Mouse (Mus musculus) lung, adult 18-20 months (tissue): Measurements from ENCODE around the gene Col5a1.
A peak's percentile ranks its signal among the peaks of the same experiment; 100 is the strongest.

ENCODE experiments used
- DNase-seq, 2 experiments: peaks; one replicate each; pipeline ENCODE4 v3.0.0; 2022; ENCODE audit warnings: mixed read lengths in 2 of 2

Gene Col5a1

GRCm38 (mm10) chr2:28038391-28039096 is 152.3 kb downstream of the Col5a1 start:
- DNase-seq: no peak

- no peak for DNase-seq
These were observed 153.6 kb downstream of the Col5a1 start for GRCm38 (mm10) chr2:28039647-28040325.

GRCm38 (mm10) chr2:28040466-28040865 is 154.2 kb downstream of the Col5a1 start:
- DNase-seq: no peak

GRCm38 (mm10) chr2:28044920-28045598 is 158.8 kb downstream of the Col5a1 start:
- DNase-seq: no peak

GRCm38 (mm10) chr2:28046311-28046710 is 160.1 kb downstream of the Col5a1 start:
- no peak for DNase-seq

- DNase-seq: no peak
These were observed 160.9 kb downstream of the Col5a1 start for GRCm38 (mm10) chr2:28047092-28047491.

- no peak for DNase-seq
These were observed 173.7 kb downstream of the Col5a1 start for GRCm38 (mm10) chr2:28059922-28060321.

GRCm38 (mm10) chr2:28063711-28064338 is 177.6 kb downstream of the Col5a1 start:
- no peak for DNase-seq

GRCm38 (mm10) chr2:28064339-28065080 is 178.3 kb downstream of the Col5a1 start:
- no peak for DNase-seq

- no peak for DNase-seq
These were observed 178.9 kb downstream of the Col5a1 start for GRCm38 (mm10) chr2:28065081-28065651.

- no peak for DNase-seq
These were observed 180.5 kb downstream of the Col5a1 start for GRCm38 (mm10) chr2:28066686-28067085.

GRCm38 (mm10) chr2:28067175-28067574 is 180.9 kb downstream of the Col5a1 start:
- no peak for DNase-seq

- no peak for DNase-seq
These were observed 181.8 kb downstream of the Col5a1 start for GRCm38 (mm10) chr2:28067821-28068536.

GRCm38 (mm10) chr2:28068537-28068878 is 182.3 kb downstream of the Col5a1 start:
- DNase-seq: no peak

- DNase-seq: no peak
These were observed 189.5 kb downstream of the Col5a1 start for GRCm38 (mm10) chr2:28075616-28076187.

- DNase-seq: no peak
These were observed 198.5 kb downstream of the Col5a1 start, which contains the start of gene Fcnb for GRCm38 (mm10) chr2:28084768-28085167. Fcnb (minus strand) TSS chr2:28084885.

- no peak for DNase-seq
These were observed 199.9 kb downstream of the Col5a1 start for GRCm38 (mm10) chr2:28086112-28086511.

- peak in 1 of 2 experiments; percentile 9 for DNase-seq
These were observed 202.9 kb downstream of the Col5a1 start for GRCm38 (mm10) chr2:28089095-28089494.
